Mouse (Mus musculus): Measurements from ENCODE around the gene Dab2ip.

DNA sequence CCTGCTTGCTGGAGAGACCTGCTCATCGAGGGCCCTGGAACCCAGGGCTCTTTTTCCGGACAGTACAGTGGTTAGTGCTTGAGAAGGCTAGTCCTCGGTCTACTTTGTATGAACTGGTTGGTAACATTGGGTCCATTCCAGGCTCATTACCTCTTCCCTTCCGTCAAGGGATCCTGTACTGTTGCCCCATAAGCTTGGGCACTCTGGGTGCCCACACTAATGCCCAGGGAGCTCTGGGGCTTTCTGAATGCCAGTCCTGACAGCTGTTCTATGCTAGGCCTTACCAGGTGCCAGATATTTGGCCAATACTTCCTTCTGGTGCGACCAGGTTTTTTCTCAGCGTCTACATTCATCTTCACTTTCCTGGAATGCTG lies 66.9 kb downstream of the Dab2ip start:
- no peak for TF ChIP-seq TCF12 (IDR thresholded peaks at IDR 0.05; ENCODE audit: insufficient read depth, poor library complexity, severe bottlenecking)
- no peak for TF ChIP-seq POLR2A (IDR thresholded peaks at IDR 0.05; ENCODE audit: insufficient read length, low read depth)
- TF ChIP-seq POLR2AphosphoS2 (IDR thresholded peaks at IDR 0.05; ENCODE audit: insufficient read length, low read depth) = no peak
- no peak for TF ChIP-seq MAX (IDR thresholded peaks at IDR 0.05; ENCODE audit: low read depth)
- TF ChIP-seq MYOD1 (IDR thresholded peaks at IDR 0.05; ENCODE audit: control insufficient read depth in 1 of 3, insufficient read length in 2 of 3, low read depth in 2 of 3) = no peak
- TF ChIP-seq E2F4 (IDR thresholded peaks at IDR 0.05; ENCODE audit: insufficient read depth) = no peak
- no peak for TF ChIP-seq MYOG (IDR thresholded peaks at IDR 0.05; ENCODE audit: control insufficient read depth in 1 of 3, insufficient read depth in 1 of 3, insufficient read length in 2 of 3, low read depth in 2 of 3)
- no peak for TF ChIP-seq CEBPB (IDR thresholded peaks at IDR 0.05; ENCODE audit: insufficient read depth, poor library complexity, severe bottlenecking)
- no peak for TF ChIP-seq SRF (IDR thresholded peaks at IDR 0.05; ENCODE audit: control insufficient read depth, insufficient read length, low read depth)

All from myocyte (in vitro differentiated cells).